Mouse (Mus musculus): ENCODE measurements around the gene Farsa. TPM values are rescaled to one million over a fixed set of nuclear protein-coding genes. Genes with fewer than 3 reads are reported as not detected.
A peak's percentile ranks its signal among the peaks of the same experiment; 100 is the strongest.

Gene Farsa
- polyA plus RNA-seq, 1 experiment from 2014 or later, result 44.3 TPM

DNA sequence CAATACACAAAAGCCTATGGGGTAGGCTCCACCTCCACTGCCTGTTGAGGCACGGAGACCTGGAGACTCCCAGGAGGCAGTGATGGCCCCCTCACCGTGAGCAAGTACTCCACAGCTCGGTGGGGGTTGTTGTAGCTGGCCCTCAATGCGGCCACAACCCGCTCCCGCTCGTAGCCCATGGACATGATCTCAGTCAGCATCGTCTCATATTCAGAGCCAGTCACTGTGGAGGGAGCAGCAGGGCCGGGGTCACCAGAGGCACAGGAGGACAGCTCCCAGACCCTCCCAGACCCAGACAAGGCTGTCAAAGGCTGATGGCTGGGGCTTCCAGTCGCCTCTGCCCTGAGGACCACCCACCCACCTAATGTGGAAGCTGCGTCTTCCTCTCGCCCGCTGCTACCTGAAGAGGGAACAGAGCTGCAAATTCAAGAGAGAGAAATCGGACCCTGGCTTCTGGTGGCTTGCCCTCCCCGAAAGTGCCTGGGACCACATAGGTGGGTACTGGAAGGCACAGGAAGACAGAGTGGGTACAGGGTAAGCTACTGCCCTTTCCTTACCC lies 18.8 kb upstream of the Farsa start:
- WGBS, result 82% methylated on average over 15 of the region's 15 CpGs
- no peak overlapping the region for H3K4me3 ChIP-seq (ENCODE audit: low read depth, low read length)
- H3K9me3 ChIP-seq (ENCODE audit: control insufficient read depth, low read length), result no peaks in the 10 kb centered on the region
- H3K9ac ChIP-seq (ENCODE audit: low read length), result no peak overlapping the region
- H3K36me3 ChIP-seq (ENCODE audit: control insufficient read depth, insufficient read depth, low read length), result peaks cover 32% of the 10 kb centered on the region
- no peak for ATAC-seq (ENCODE audit: low FRiP score, low TSS enrichment)
- H3K4me2 ChIP-seq (replicated peaks; ENCODE audit: low read depth), result no peak overlapping the region
- TF ChIP-seq CTCF (IDR thresholded peaks at IDR 0.05; ENCODE audit: low read depth) (no peak), EP300 (optimal IDR thresholded peaks at IDR 0.05) (no peak)
- H3K27me3 ChIP-seq (ENCODE audit: control insufficient read depth, insufficient read depth, low read length), result no peaks in the 10 kb centered on the region
- no peaks in the 10 kb centered on the region for H3K4me1 ChIP-seq (replicated peaks; ENCODE audit: control insufficient read depth, insufficient read depth)
- no peak overlapping the region for H3K27ac ChIP-seq (replicated peaks)
- DNase-seq (ENCODE audit: low spot score), result peak; percentile 13

DNA sequence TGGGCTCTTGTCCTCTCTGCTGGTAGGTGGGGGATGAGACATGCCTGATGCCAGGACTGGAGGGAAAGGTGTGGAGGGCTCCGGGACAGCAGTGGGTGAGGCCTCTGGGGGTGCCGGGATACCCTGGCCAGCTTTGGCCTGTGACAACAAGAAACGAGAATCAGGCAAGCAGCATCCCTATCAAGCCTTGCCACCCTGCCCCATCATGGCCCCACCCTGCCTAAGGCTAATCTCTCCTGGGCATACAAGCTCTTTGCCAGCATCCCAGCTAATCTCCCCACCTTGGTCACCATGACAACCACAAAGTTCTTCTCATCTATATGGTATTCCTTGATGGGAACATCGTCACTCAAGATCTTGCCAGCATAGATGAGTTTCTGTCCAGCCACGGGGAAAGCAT lies 18.3 kb upstream of the Farsa start:
- TF ChIP-seq EP300 (optimal IDR thresholded peaks at IDR 0.05) (no peak), CTCF (IDR thresholded peaks at IDR 0.05; ENCODE audit: low read depth) (no peak)
- peaks cover 37% of the 10 kb centered on the region for H3K36me3 ChIP-seq (ENCODE audit: control insufficient read depth, insufficient read depth, low read length)
- H3K4me2 ChIP-seq (replicated peaks; ENCODE audit: low read depth), result no peak overlapping the region
- no peak overlapping the region for H3K27ac ChIP-seq (replicated peaks)
- WGBS, result 83% methylated on average over 5 of the region's 5 CpGs
- H3K9ac ChIP-seq (ENCODE audit: low read length), result no peak overlapping the region
- H3K27me3 ChIP-seq (ENCODE audit: control insufficient read depth, insufficient read depth, low read length), result no peaks in the 10 kb centered on the region
- DNase-seq (ENCODE audit: low spot score), result no peak
- no peaks in the 10 kb centered on the region for H3K4me1 ChIP-seq (replicated peaks; ENCODE audit: control insufficient read depth, insufficient read depth)
- H3K9me3 ChIP-seq (ENCODE audit: control insufficient read depth, low read length), result no peaks in the 10 kb centered on the region
- H3K4me3 ChIP-seq (ENCODE audit: low read depth, low read length), result no peak overlapping the region
- no peak for ATAC-seq (ENCODE audit: low FRiP score, low TSS enrichment)

DNA sequence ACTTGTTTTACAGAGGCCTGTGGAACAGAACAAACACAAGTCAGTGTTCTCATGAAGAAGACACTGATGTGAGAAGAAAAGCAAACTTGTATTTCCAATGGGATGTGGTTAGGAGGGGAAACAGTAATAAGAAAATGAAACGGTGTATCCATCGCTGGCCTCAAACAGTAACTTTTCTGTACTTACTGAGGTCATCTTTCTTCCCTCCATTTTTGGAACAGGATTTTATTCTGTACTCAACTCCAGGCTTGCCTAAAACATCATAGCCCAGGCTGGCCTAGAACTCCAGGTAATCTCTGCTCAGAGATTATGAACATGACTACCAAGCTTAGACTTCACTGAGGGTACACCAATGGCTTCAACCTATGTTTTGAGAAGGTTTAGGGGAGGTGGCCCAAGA lies 17.4 kb upstream of the Farsa start:
- Histone ChIP-seq H3K4me3 (ENCODE audit: low read depth, low read length) (peak overlapping the region; percentile 88), H3K4me2 (replicated peaks; ENCODE audit: low read depth) (peak overlapping the region; percentile 91), H3K9ac (ENCODE audit: low read length) (peak overlapping the region; percentile 91; the same call in 1 of the 2 replicates), H3K27ac (replicated peaks) (no peak overlapping the region), H3K9me3 (ENCODE audit: control insufficient read depth, low read length) (no peaks in the 10 kb centered on the region), H3K36me3 (ENCODE audit: control insufficient read depth, insufficient read depth, low read length) (peaks cover 43% of the 10 kb centered on the region), H3K4me1 (replicated peaks; ENCODE audit: control insufficient read depth, insufficient read depth) (peaks cover 2% of the 10 kb centered on the region; the same call in 1 of the 2 replicates), H3K27me3 (ENCODE audit: control insufficient read depth, insufficient read depth, low read length) (no peaks in the 10 kb centered on the region)
- DNase-seq (ENCODE audit: low spot score) (no peak), ATAC-seq (ENCODE audit: low FRiP score, low TSS enrichment) (no peak)
- no peak for TF ChIP-seq EP300 (optimal IDR thresholded peaks at IDR 0.05)
- TF ChIP-seq CTCF (IDR thresholded peaks at IDR 0.05; ENCODE audit: low read depth), result no peak
- 72% methylated on average over 2 of the region's 2 CpGs for WGBS

DNA sequence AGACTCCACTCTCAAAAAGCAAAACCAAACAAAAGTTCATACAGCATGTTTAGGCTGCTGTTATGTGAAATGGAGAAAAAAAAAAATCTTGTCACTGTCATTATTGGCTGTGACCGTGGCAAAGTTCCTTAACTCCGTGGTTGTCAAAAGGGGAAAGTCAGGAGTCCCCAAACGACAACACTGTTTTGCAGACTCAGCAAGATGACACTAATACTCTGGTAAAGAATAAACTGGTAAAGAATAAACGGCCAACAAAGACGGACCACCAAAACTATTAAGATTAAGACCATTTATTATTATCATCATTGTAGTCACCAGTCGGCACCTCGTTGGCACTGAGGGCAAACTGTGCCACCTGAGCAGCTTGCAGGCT lies 16.9 kb upstream of the Farsa start:
- no peak for TF ChIP-seq EP300 (optimal IDR thresholded peaks at IDR 0.05)
- no peak for TF ChIP-seq CTCF (IDR thresholded peaks at IDR 0.05; ENCODE audit: low read depth)
- WGBS, result under 1% methylated on average over 7 of the region's 7 CpGs
- Histone ChIP-seq H3K27me3 (ENCODE audit: control insufficient read depth, insufficient read depth, low read length) (no peaks in the 10 kb centered on the region), H3K36me3 (ENCODE audit: control insufficient read depth, insufficient read depth, low read length) (peaks cover 47% of the 10 kb centered on the region), H3K27ac (replicated peaks) (peak overlapping the region; percentile 91), H3K9me3 (ENCODE audit: control insufficient read depth, low read length) (no peaks in the 10 kb centered on the region), H3K4me3 (ENCODE audit: low read depth, low read length) (peak overlapping the region; percentile 88), H3K4me2 (replicated peaks; ENCODE audit: low read depth) (peak overlapping the region; percentile 91), H3K9ac (ENCODE audit: low read length) (peak overlapping the region; percentile 91), H3K4me1 (replicated peaks; ENCODE audit: control insufficient read depth, insufficient read depth) (peaks cover 7% of the 10 kb centered on the region; the same call in 1 of the 2 replicates)
- ATAC-seq (ENCODE audit: low FRiP score, low TSS enrichment) (no peak), DNase-seq (ENCODE audit: low spot score) (no peak)

DNA sequence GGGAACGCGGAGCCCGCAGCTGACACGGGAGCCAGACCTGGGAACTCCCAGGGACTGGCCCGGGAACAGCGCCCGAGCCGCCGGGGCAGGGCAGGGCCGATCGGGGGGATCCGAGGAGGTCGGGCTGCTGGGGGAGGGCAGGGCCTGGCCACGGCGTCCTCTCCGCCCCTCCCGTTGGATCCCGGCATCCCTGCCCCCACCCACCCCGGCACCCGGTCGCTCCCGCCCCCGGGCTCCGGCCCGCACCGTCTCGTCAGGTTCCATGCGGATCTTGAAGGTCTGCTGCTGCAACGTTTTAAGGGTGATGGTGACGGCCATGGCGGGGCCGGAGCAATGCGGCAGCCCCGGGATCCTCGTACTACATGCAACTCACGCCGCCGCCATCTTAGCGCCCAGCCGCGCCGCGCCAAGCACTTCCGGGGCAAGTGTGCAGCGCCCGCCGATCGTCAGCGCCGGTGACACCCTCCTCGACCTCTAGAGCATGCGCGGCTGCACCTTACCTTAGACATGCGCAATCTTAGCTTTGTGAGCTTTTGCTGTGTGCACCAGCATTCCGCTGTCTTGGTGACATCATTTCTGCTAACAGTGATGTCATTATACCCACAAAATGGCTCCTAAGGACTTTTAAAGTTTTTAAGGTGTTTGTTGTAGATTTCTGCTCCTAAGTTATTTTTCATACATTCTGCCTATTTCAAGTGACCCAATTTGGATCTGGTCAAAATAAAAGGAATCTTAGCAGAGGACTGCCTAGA lies 16.4 kb upstream of the Farsa start, which contains the start of gene Rad23a:
TSS of gene Rad23a (minus strand) at position 418 of the 752 bp plus-strand sequence.
- peak within 1 kb of the TSS; percentile 91 for H3K4me2 ChIP-seq (replicated peaks; ENCODE audit: low read depth)
- H3K27ac ChIP-seq (replicated peaks), result peak within 1 kb of the TSS; percentile 91
- peaks cover 47% of the 10 kb centered on the region for H3K36me3 ChIP-seq (ENCODE audit: control insufficient read depth, insufficient read depth, low read length)
- ATAC-seq (ENCODE audit: low FRiP score, low TSS enrichment), result peak; percentile 96
- peak within 1 kb of the TSS; percentile 88 for H3K4me3 ChIP-seq (ENCODE audit: low read depth, low read length)
- under 1% methylated on average over 43 of the region's 55 CpGs for WGBS
- H3K27me3 ChIP-seq (ENCODE audit: control insufficient read depth, insufficient read depth, low read length), result no peaks in the 10 kb centered on the region
- H3K9me3 ChIP-seq (ENCODE audit: control insufficient read depth, low read length), result no peaks in the 10 kb centered on the region
- H3K9ac ChIP-seq (ENCODE audit: low read length), result peak within 1 kb of the TSS; percentile 91
- no peak for TF ChIP-seq CTCF (IDR thresholded peaks at IDR 0.05; ENCODE audit: low read depth)
- no peak for TF ChIP-seq EP300 (optimal IDR thresholded peaks at IDR 0.05)
- DNase-seq (ENCODE audit: low spot score), result peak; percentile 94
- peaks cover 7% of the 10 kb centered on the region; the same call in 1 of the 2 replicates for H3K4me1 ChIP-seq (replicated peaks; ENCODE audit: control insufficient read depth, insufficient read depth)

DNA sequence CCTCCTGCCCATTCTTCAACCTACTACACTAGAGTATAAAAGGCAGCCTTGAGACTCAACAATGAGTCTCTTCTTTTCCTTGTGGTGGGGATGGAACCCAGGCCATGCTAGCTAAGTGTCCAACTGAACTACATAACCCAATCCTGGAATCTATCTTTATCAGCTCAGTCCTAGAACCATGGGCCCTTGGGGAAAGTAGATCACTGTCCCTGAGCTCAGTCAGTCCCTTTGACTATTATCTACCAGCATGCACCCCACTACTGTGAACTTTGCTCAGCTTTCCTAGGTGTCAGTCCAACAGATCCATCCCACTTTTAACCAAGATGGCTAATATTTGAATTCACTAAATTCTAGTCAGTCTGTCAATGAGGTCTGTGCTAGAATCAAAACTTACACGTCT lies 15.3 kb upstream of the Farsa start:
- DNase-seq (ENCODE audit: low spot score), result no peak
- Histone ChIP-seq H3K27ac (replicated peaks) (no peak overlapping the region), H3K9ac (ENCODE audit: low read length) (no peak overlapping the region), H3K9me3 (ENCODE audit: control insufficient read depth, low read length) (no peaks in the 10 kb centered on the region), H3K4me2 (replicated peaks; ENCODE audit: low read depth) (no peak overlapping the region), H3K4me3 (ENCODE audit: low read depth, low read length) (no peak overlapping the region), H3K36me3 (ENCODE audit: control insufficient read depth, insufficient read depth, low read length) (peaks cover 36% of the 10 kb centered on the region), H3K27me3 (ENCODE audit: control insufficient read depth, insufficient read depth, low read length) (no peaks in the 10 kb centered on the region), H3K4me1 (replicated peaks; ENCODE audit: control insufficient read depth, insufficient read depth) (peaks cover 7% of the 10 kb centered on the region; the same call in 1 of the 2 replicates)
- no peak for TF ChIP-seq EP300 (optimal IDR thresholded peaks at IDR 0.05)
- no peak for TF ChIP-seq CTCF (IDR thresholded peaks at IDR 0.05; ENCODE audit: low read depth)
- no peak for ATAC-seq (ENCODE audit: low FRiP score, low TSS enrichment)
- WGBS, result 74% methylated on average over 1 of the region's 1 CpGs
